Mouse (Mus musculus) liver, postnatal 0 days (tissue): ENCODE data around the gene Lpcat2b.

Experiments used
- CTCF ChIP-seq: sonication (generic); IDR thresholded peaks from 2 replicates; pipeline ENCODE4 v1.5.1; 2016; ENCODE audit warnings: antibody characterized with exemption, low read depth
- EP300 ChIP-seq: IDR thresholded peaks from 2 replicates; pipeline ENCODE4 v1.6.1; 2016; ENCODE audit warnings: antibody characterized with exemption, low read depth, mild to moderate bottlenecking

GRCm38 (mm10) chr5:107415098-107415497 lies 16.3 kb upstream of the Lpcat2b start:
- TF ChIP-seq CTCF (no peak), EP300 (no peak)
